Comparison of ENCODE assay signal across 8 mouse cellular contexts in genomic region chr13:34248941-34249920, GRCm38 (mm10).
DNase-seq lines count a peak whose midpoint lies in the region; ATAC-seq lines count a peak whose summit lies in the region.

No protein-coding gene starts in this region.

- peak overlapping the region; percentile 94 for H3K27ac ChIP-seq in forebrain, embryonic 11.5 days (ENCODE audit: low read depth, low read length)

- H3K36me3 ChIP-seq in forebrain, embryonic 11.5 days (ENCODE audit: control insufficient read depth, insufficient read depth, low read length) = no peaks in the 10 kb centered on the region

- no peak overlapping the region for H3K4me3 ChIP-seq in forebrain, embryonic 11.5 days (ENCODE audit: low read depth, low read length)

- peak overlapping the region; percentile 40; the same call in 1 of the 2 replicates for H3K4me2 ChIP-seq in forebrain, embryonic 11.5 days (ENCODE audit: low read depth, low read length, severe bottlenecking)

- H3K27me3 ChIP-seq in forebrain, embryonic 11.5 days (ENCODE audit: control insufficient read depth, insufficient read depth, low read length) = no peaks in the 10 kb centered on the region

- DNase-seq in layer of hippocampus, adult 11-12 months (ENCODE audit: low spot score) = peak; percentile 36
- DNase-seq in layer of hippocampus, postnatal 25 days (ENCODE audit: extremely low spot score in 1 of 2, low spot score in 1 of 2) = no peak
- peak; percentile 73 for DNase-seq in brain, adult 2 months (ENCODE audit: low read depth, low spot score)
- peak; percentile 75 for DNase-seq in forebrain, embryonic 11.5 days (ENCODE audit: low spot score)
- peak; percentile 78 for DNase-seq in mesoderm, embryonic 11.5 days (ENCODE audit: low read depth, low spot score)
- DNase-seq in thymus, postnatal 10 days (ENCODE audit: low spot score in 2 of 2) = no peak
- no peak for DNase-seq in left cerebral cortex, adult 8-10 months (ENCODE audit: low spot score in 2 of 2)

- peak overlapping the region; percentile 54 for H3K9ac ChIP-seq in forebrain, embryonic 11.5 days (ENCODE audit: low read length)

- 8% methylated on average over 15 of the region's 15 CpGs for WGBS in forebrain, embryonic 11.5 days

- ATAC-seq in forebrain, embryonic 11.5 days (replicated peaks; ENCODE audit: low FRiP score) = peak; percentile 95
- no peak for ATAC-seq in megakaryocyte-erythroid progenitor cell, adult 5-6 weeks (replicated peaks; ENCODE audit: low FRiP score, low TSS enrichment, poor library complexity, severe bottlenecking)

- H3K4me1 ChIP-seq in forebrain, embryonic 11.5 days (replicated peaks; ENCODE audit: control insufficient read depth, insufficient read depth, low read length) = peaks cover 19% of the 10 kb centered on the region

- no peaks in the 10 kb centered on the region for H3K9me3 ChIP-seq in forebrain, embryonic 11.5 days (ENCODE audit: control insufficient read depth, low read length)

Comparison
In these comparisons a context has a peak if more than half of its experiments do, and no peak if none do; other contexts are left out.
1. DNase-seq: peak in layer of hippocampus, adult 11-12 months (single experiment), brain, adult 2 months (single experiment), forebrain, embryonic 11.5 days (single experiment) and mesoderm, embryonic 11.5 days (single experiment); none in layer of hippocampus, postnatal 25 days (0 of 2), thymus, postnatal 10 days (0 of 2) and left cerebral cortex, adult 8-10 months (0 of 2).